Mouse (Mus musculus) heart, embryonic 16.5 days (tissue): ENCODE measurements around the gene Tlk2. TPM values are rescaled to one million over a fixed set of nuclear protein-coding genes. Genes with fewer than 3 reads are reported as not detected.
A peak's percentile ranks its signal among the peaks of the same experiment; 100 is the strongest.

Source experiments
- ATAC-seq: fragments of 200-750 bp; cut with Nextera tagmentation; replicated peaks from 2 replicates; pipeline ENCODE4 v1.8.0; 2017; ENCODE audit warnings: moderate number of reproducible peaks; ENCODE audit not compliant: insufficient read depth, low FRiP score; ENCODE audit errors: extremely low read depth
- H3K27ac ChIP-seq: fragments of 300-500 bp; sonication (generic); 2 replicates; pipeline ENCODE4 v1.5.1; 2014; ENCODE audit warnings: mild to moderate bottlenecking, low read length, control low read depth, moderate library complexity
- H3K27me3 ChIP-seq: fragments of 300-500 bp; sonication (generic); 2 replicates; pipeline ENCODE4 v1.6.1; 2014; ENCODE audit warnings: low read length, mixed read lengths; ENCODE audit not compliant: control insufficient read depth, insufficient read depth
- H3K36me3 ChIP-seq: fragments of 300-500 bp; sonication (generic); 2 replicates; pipeline ENCODE4 v1.6.1; 2014; ENCODE audit not compliant: control insufficient read depth, insufficient read depth
- H3K4me1 ChIP-seq: fragments of 300-500 bp; sonication (generic); 2 replicates; pipeline ENCODE4 v1.6.1; 2014; ENCODE audit warnings: low read length, mixed read lengths; ENCODE audit not compliant: control insufficient read depth, insufficient read depth
- H3K4me2 ChIP-seq: fragments of 300-500 bp; sonication (generic); 2 replicates; pipeline ENCODE4 v1.6.1; 2014; ENCODE audit warnings: low read depth, mild to moderate bottlenecking, control low read depth, low read length
- H3K4me3 ChIP-seq: fragments of 300-500 bp; sonication (generic); 2 replicates; pipeline ENCODE4 v1.5.1; 2014; ENCODE audit warnings: mild to moderate bottlenecking, control low read depth, low read length
- H3K9ac ChIP-seq: fragments of 300-500 bp; sonication (generic); 2 replicates; pipeline ENCODE4 v1.6.1; 2014; ENCODE audit warnings: low read length, control low read depth
- H3K9me3 ChIP-seq: fragments of 300-500 bp; sonication (generic); replicated peaks from 2 replicates; pipeline ENCODE4 v1.6.1; 2016; ENCODE audit warnings: low read length; ENCODE audit not compliant: control insufficient read depth
- WGBS: fragments of 180-500 bp; shearing (Covaris S2); extraction: QIAGEN DNeasy Blood & Tissue Kit; methylation state at CpG from one replicate; pipeline ENCODE4 v1.1.7; 2014; 5-methylcytosine and 5-hydroxymethylcytosine counted together
- polyA plus RNA-seq: library from polyadenylated mRNA; unstranded; fragments of >200 nt; fragmentation: Nextera tagmentation; extraction: Ambion mirVana; gene quantifications from 2 replicates; pipeline ENCODE4 v1.2.1, GENCODE M21; 2015

Gene Tlk2
- polyA plus RNA-seq, 1 experiment from 2014 or later = 12.9 TPM

DNA sequence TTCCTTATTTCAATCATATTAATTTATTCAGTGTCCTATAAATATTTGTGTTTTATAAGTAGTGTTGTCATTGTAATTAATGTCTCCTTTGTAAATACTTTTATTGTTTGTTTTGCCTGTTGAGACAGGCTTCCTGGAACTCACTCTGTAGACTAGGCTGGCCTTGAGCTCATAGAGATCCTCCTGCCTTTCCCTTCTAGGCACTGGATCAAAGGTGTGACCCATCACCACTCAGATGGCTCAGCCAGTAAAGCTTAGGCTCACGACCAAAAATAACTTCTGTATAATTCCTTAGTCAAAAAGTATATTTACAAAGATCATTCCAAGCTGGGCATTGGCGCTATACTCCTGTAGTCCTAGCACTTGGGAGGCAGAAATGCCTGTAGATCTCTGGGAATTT, 39.2 kb downstream of the Tlk2 start:
- ATAC-seq = no peak
- Histone ChIP-seq H3K4me1 (peaks cover 7% of the 10 kb centered on the region; the same call in 1 of the 2 replicates), H3K27me3 (no peaks in the 10 kb centered on the region), H3K27ac (no peak overlapping the region), H3K4me3 (no peak overlapping the region), H3K9ac (no peak overlapping the region), H3K4me2 (no peak overlapping the region), H3K9me3 (no peaks in the 10 kb centered on the region), H3K36me3 (peaks cover 15% of the 10 kb centered on the region)
- WGBS = 51% methylated on average over 2 of the region's 2 CpGs

DNA sequence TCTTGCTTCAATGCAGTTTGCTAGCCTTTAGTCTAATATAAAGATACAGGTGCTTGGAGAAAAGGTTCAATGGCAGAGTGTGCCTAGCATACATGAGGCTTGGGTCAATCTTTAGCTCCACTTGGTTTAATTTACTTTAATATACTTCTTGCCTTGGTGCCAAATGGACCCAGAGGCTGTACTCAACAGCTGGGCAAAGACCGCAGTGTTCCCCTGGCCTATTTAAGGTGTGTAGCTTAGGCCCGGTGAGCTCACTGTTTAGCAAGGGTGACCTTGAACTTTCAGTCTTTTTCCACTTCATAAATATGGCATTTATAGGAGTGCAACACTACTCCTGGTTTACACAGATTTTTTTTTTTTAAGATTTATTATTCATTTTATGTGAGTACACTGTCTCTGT, 55.9 kb downstream of the Tlk2 start:
- Histone ChIP-seq H3K27me3 (no peaks in the 10 kb centered on the region), H3K4me1 (peaks cover 16% of the 10 kb centered on the region), H3K9me3 (no peaks in the 10 kb centered on the region), H3K27ac (no peak overlapping the region), H3K9ac (no peak overlapping the region), H3K4me2 (no peak overlapping the region), H3K4me3 (no peak overlapping the region), H3K36me3 (no peaks in the 10 kb centered on the region; the same call in 1 of the 2 replicates)
- no peak for ATAC-seq
- 77% methylated on average over 2 of the region's 2 CpGs for WGBS

DNA sequence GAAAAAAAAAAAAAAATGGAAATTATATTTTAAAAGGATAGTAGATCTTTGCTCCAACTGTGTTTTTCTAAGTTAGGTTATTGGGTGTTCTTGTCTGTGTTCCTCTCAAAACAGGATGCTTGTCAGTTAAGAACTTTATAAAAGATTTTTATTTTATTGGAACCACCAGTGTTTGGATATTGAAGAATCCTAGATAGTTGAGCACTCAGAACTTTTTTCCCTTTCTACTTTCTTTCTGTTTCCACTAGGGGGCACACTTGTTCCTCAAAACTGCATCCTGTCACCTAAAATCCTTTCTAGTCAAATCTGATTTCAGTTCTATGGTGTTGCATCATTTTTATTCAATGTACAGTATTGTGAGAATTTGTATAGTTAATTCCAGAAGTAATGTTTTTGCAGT, 62.4 kb downstream of the Tlk2 start:
- H3K9ac ChIP-seq = no peak overlapping the region
- H3K4me1 ChIP-seq = peaks cover 7% of the 10 kb centered on the region
- H3K36me3 ChIP-seq = peaks cover 17% of the 10 kb centered on the region
- no peak for ATAC-seq
- no peaks in the 10 kb centered on the region for H3K27me3 ChIP-seq
- H3K4me3 ChIP-seq = no peak overlapping the region
- H3K9me3 ChIP-seq = no peaks in the 10 kb centered on the region
- no peak overlapping the region for H3K4me2 ChIP-seq
- H3K27ac ChIP-seq = no peak overlapping the region

DNA sequence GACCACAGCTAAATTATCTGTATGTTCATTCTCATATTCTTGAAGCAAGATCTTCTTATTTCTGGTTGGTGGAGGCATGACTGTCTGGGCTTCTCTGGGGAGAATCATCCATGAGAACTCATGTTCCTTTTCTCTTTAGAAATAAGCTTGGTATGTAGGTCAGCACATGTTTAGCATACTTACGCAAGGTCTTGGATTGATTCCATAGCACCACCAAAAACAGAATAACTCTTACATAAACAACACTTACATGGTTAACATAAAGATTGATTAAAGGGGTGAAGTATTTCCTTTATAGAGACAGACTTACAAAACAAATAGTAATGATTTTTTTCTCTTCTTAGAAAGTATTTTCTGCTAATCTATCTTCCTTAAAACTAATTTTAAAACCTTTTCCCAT, 67.8 kb downstream of the Tlk2 start:
- no peak overlapping the region for H3K27ac ChIP-seq
- no peaks in the 10 kb centered on the region; the same call in 1 of the 2 replicates for H3K4me1 ChIP-seq
- H3K27me3 ChIP-seq = no peaks in the 10 kb centered on the region
- H3K9me3 ChIP-seq = no peaks in the 10 kb centered on the region
- no peak overlapping the region for H3K9ac ChIP-seq
- peaks cover 41% of the 10 kb centered on the region for H3K36me3 ChIP-seq
- H3K4me3 ChIP-seq = no peak overlapping the region
- H3K4me2 ChIP-seq = no peak overlapping the region
- 78% methylated on average over 1 of the region's 1 CpGs for WGBS
- ATAC-seq = no peak

DNA sequence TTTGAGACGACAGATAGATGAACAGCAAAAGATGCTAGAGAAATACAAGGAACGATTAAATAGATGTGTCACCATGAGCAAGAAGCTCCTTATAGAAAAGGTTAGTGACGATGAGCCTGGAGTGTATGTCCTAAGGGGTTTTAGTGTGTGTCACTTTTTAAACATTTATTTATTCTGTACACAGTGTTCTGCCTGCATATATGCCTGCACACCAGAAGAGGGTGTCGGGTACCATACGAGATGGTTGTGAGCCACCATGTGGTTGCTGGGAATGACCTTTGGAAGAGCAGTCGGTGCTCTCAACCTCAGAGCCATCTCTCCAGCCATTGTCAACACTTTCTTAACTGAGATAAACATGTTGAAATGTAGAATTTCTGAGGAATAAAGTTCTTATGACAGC, 68.2 kb downstream of the Tlk2 start:
- ATAC-seq = no peak
- Histone ChIP-seq H3K9ac (no peak overlapping the region), H3K36me3 (peaks cover 40% of the 10 kb centered on the region), H3K4me1 (no peaks in the 10 kb centered on the region; the same call in 1 of the 2 replicates), H3K27ac (no peak overlapping the region), H3K27me3 (no peaks in the 10 kb centered on the region), H3K9me3 (no peaks in the 10 kb centered on the region), H3K4me3 (no peak overlapping the region), H3K4me2 (no peak overlapping the region)
- 87% methylated on average over 6 of the region's 6 CpGs for WGBS

DNA sequence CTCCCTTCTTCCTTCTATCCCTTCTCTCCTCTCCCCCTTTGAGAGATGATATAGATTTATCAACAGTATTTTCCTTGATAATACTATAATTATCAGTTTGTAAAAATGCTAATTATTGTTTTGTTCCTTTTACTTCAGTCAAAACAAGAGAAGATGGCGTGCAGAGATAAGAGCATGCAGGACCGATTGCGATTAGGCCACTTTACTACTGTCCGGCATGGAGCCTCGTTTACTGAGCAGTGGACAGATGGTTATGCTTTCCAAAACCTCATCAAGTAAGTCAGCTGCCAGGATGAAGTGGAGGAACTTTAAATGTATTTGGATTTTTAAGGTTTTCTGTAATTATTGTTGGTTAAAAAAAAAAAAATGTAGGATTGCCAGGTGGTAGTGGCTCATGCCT, 68.7 kb downstream of the Tlk2 start:
- no peak overlapping the region for H3K9ac ChIP-seq
- WGBS = 91% methylated on average over 5 of the region's 5 CpGs
- H3K4me3 ChIP-seq = no peak overlapping the region
- H3K27me3 ChIP-seq = no peaks in the 10 kb centered on the region
- peaks cover 35% of the 10 kb centered on the region for H3K36me3 ChIP-seq
- no peaks in the 10 kb centered on the region for H3K9me3 ChIP-seq
- H3K27ac ChIP-seq = no peak overlapping the region
- no peaks in the 10 kb centered on the region; the same call in 1 of the 2 replicates for H3K4me1 ChIP-seq
- H3K4me2 ChIP-seq = no peak overlapping the region
- no peak for ATAC-seq

DNA sequence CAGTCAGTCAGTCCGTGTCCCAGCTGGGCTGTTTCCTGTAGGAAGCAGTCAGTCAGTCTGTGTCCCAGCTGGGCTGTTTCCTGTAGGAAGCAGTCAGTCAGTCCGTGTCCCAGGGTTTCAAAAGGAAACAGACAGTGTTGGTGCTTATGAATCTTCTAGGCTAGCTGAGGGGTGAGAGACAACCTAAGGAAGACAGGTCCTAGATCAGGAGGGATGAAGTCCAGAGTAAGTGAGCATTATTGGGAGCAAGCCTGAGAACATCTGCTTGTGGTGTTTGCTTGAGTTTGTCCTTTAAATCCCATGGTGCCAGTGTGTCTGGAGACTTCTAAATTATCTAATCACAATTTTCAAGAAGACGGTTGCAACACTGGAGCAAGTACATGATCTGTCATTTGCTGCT, 81.1 kb downstream of the Tlk2 start:
- Histone ChIP-seq H3K4me2 (no peak overlapping the region), H3K9ac (no peak overlapping the region), H3K27ac (peak overlapping the region; percentile 32; the same call in 1 of the 2 replicates), H3K4me3 (no peak overlapping the region), H3K27me3 (no peaks in the 10 kb centered on the region), H3K4me1 (no peaks in the 10 kb centered on the region), H3K9me3 (no peaks in the 10 kb centered on the region), H3K36me3 (peaks cover 36% of the 10 kb centered on the region)
- ATAC-seq = no peak
- WGBS = 48% methylated on average over 3 of the region's 3 CpGs

DNA sequence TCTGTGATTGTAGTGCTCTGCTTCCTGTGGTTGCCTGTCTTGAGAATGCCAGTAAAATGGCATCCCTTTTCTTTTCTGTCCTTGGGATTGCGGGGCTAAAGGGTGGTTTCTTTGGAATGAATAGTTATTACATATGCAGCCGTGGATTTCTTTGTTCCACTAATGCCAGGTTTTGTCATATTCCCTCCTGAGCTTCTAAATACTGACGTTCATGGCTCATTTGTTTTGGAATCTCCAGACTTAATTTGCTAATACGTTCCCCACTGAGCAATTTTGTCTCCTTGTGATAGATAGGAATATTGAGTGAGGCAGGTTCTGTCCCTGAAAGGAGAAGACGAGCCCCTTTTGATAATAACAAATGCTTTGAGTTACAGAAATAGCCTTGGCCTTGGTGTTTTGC, 82.5 kb downstream of the Tlk2 start:
- Histone ChIP-seq H3K36me3 (peaks cover 23% of the 10 kb centered on the region), H3K4me2 (no peak overlapping the region), H3K27me3 (no peaks in the 10 kb centered on the region), H3K9ac (no peak overlapping the region), H3K4me3 (no peak overlapping the region), H3K27ac (no peak overlapping the region), H3K9me3 (no peaks in the 10 kb centered on the region), H3K4me1 (no peaks in the 10 kb centered on the region)
- no peak for ATAC-seq
- WGBS = 83% methylated on average over 5 of the region's 5 CpGs

DNA sequence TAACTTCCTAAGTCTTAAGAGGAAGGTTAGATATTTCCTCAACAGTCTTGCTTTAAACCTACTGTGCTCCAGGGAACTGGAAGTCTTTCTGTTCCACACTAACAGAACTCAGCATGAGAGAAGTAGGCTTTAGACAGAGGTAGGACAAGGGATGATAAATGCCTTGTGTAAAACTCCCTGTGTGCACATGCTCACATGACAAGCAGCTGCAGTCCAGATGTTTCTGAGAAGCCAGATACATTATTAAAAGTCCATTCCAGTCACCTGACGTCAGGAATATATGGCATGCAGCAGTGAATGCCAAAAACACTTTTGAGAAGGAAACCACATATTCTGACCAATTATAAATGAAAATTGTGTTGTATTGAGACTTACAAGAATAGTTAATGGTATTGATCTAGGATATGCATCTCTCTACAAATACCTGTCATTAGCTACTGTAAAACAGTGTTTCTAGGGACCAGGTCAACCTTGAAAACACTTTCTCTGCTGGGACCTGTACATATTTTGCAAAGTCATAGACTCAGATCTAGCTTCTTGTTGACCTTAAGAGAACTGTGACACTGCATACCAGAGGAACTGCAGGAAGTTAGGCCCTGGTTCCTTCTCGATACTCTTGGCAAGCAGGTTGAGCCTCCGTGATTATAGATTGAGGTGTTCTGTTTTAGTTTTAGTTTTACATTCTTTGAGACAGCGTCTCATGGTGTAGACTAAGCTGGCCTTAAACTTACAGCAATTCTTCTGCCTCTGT, 83.2 kb downstream of the Tlk2 start:
- Histone ChIP-seq H3K36me3 (peaks cover 21% of the 10 kb centered on the region), H3K4me1 (no peaks in the 10 kb centered on the region), H3K4me3 (no peak overlapping the region), H3K27ac (no peak overlapping the region), H3K27me3 (no peaks in the 10 kb centered on the region), H3K9me3 (no peaks in the 10 kb centered on the region), H3K4me2 (no peak overlapping the region), H3K9ac (no peak overlapping the region)
- 76% methylated on average over 4 of the region's 4 CpGs for WGBS
- ATAC-seq = no peak
